Mouse (Mus musculus) G1E (cell line): ENCODE data around the gene Noxa1. TPM values are rescaled to one million over a fixed set of nuclear protein-coding genes. Genes with fewer than 3 reads are reported as not detected.

Source experiments
- ATAC-seq: 2 replicates; pipeline ENCODE4 v1.8.0; 2016; ENCODE audit warnings: mild to moderate bottlenecking; ENCODE audit not compliant: insufficient number of reproducible peaks, poor library complexity, low FRiP score, severe bottlenecking; ENCODE audit errors: extremely low read depth
- DNase-seq: peaks from one replicate; pipeline ENCODE4 v3.0.0; 2012; ENCODE audit warnings: low spot score
- H3K27me3 ChIP-seq: 2 replicates; pipeline ENCODE4 v1.6.1; 2012; ENCODE audit warnings: mild to moderate bottlenecking, low read length, inconsistent platforms; ENCODE audit not compliant: insufficient read depth
- H3K36me3 ChIP-seq: replicated peaks from 2 replicates; pipeline ENCODE3; 2012; ENCODE audit warnings: mild to moderate bottlenecking, inconsistent platforms
- H3K4me1 ChIP-seq: 2 replicates; pipeline ENCODE4 v1.6.1; 2012; ENCODE audit warnings: low read depth, low read length, inconsistent platforms, mixed read lengths; ENCODE audit not compliant: insufficient read depth
- H3K4me3 ChIP-seq: 2 replicates; pipeline ENCODE4 v1.5.1; 2012; ENCODE audit warnings: low read depth, mild to moderate bottlenecking, inconsistent platforms, low read length, moderate library complexity, mixed read lengths
- H3K9me3 ChIP-seq: replicated peaks from 2 replicates; pipeline ENCODE4 v1.6.1; 2012; ENCODE audit warnings: inconsistent platforms
- CTCF ChIP-seq: IDR thresholded peaks from 2 replicates; pipeline ENCODE4 v1.5.1; 2012; ENCODE audit warnings: low read depth, low read length, inconsistent platforms, mixed read lengths
- GATA1 ChIP-seq: IDR thresholded peaks from 2 replicates; pipeline ENCODE4 v1.6.1; 2012; ENCODE audit warnings: borderline replicate concordance, low read length, inconsistent platforms, mixed read lengths
- GATA2 ChIP-seq: IDR thresholded peaks from 2 replicates; pipeline ENCODE4 v1.6.1; 2012; ENCODE audit warnings: low read depth, low read length, inconsistent platforms, borderline replicate concordance
- POLR2AphosphoS5 ChIP-seq: IDR thresholded peaks from 2 replicates; pipeline ENCODE4 v1.6.1; 2012; ENCODE audit warnings: low read depth, low read length, inconsistent platforms; ENCODE audit not compliant: insufficient replicate concordance
- TAL1 ChIP-seq: conservative IDR thresholded peaks from 2 replicates; pipeline ENCODE4 v1.6.1; 2012; ENCODE audit warnings: low read depth, low read length, inconsistent platforms, mixed read lengths
- polyA plus RNA-seq: library from polyadenylated mRNA; stranded (reverse); fragments of >175 nt; gene quantifications from 2 replicates; pipeline ENCODE4 v1.2.3, GENCODE M21; 2012
- total RNA-seq, 2 experiments: library from RNA; stranded (forward) in 1 of 2; stranded (reverse) in 1 of 2; fragments of 200-1000 nt in 1 of 2; fragments of >200 nt in 1 of 2; fragmentation: Nextera tagmentation in 1 of 2; gene quantifications; 2 replicates each; pipeline ENCODE4 v1.2.3; 2014 to 2017

Gene Noxa1
- total and polyA plus RNA-seq, 3 experiments, result 0.12 to 0.27 TPM; not detected in 1

DNA sequence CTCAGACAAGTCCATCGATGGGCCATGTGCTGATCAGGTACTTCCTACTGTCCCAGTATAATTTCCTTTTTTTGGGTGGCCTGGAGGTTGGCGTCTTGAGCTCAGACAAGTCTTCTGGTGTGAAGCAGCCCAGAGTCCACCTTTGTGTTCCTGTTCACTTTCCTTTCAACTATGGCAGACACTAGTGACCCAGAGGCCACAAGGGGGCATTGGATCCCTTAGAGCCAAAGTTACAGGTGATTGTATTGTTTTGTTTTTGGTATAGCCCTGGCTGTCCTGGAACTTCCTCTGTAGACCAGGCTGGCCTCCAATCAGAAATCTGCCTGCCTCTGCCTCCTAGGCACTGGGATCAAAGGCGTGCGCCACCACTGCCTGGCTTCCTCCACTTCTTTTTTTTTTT lies 22.6 kb downstream of the Noxa1 start:
- 0 out of 2 replicates have a peak, but pooled peaks cover 3% of the 10 kb centered on the region for H3K4me1 ChIP-seq
- H3K4me3 ChIP-seq, result no peak overlapping the region
- H3K9me3 ChIP-seq, result no peaks in the 10 kb centered on the region
- peaks cover 19% of the 10 kb centered on the region for H3K27me3 ChIP-seq
- no peak for ATAC-seq
- DNase-seq, result no peak
- TF ChIP-seq CTCF (no peak), GATA2 (no peak), POLR2AphosphoS5 (no peak), GATA1 (no peak), TAL1 (no peak)
- H3K36me3 ChIP-seq, result no peaks in the 10 kb centered on the region

GRCm38 (mm10) chr2:25069537-25069936 lies 25.4 kb downstream of the Noxa1 start:
- Histone ChIP-seq H3K9me3 (no peaks in the 10 kb centered on the region), H3K4me1 (0 out of 2 replicates have a peak, but pooled peaks cover 3% of the 10 kb centered on the region), H3K4me3 (no peak overlapping the region), H3K36me3 (no peaks in the 10 kb centered on the region), H3K27me3 (peaks cover 7% of the 10 kb centered on the region)
- DNase-seq (no peak), ATAC-seq (no peak)
- TF ChIP-seq CTCF (no peak), POLR2AphosphoS5 (no peak), GATA2 (no peak), GATA1 (no peak), TAL1 (no peak)

GRCm38 (mm10) chr2:25066552-25066951 lies 28.4 kb downstream of the Noxa1 start:
- ATAC-seq (no peak), DNase-seq (no peak)
- Histone ChIP-seq H3K4me3 (no peak overlapping the region), H3K4me1 (no peaks in the 10 kb centered on the region), H3K27me3 (peaks cover 4% of the 10 kb centered on the region; the same call in 1 of the 2 replicates), H3K36me3 (peaks cover 17% of the 10 kb centered on the region), H3K9me3 (no peaks in the 10 kb centered on the region)
- TF ChIP-seq TAL1, result no peak

- peaks cover 8% of the 10 kb centered on the region for H3K4me1 ChIP-seq
- TF ChIP-seq POLR2AphosphoS5, result no peak
- no peak for TF ChIP-seq TAL1
- no peak for TF ChIP-seq CTCF
- TF ChIP-seq GATA1, result no peak
- no peak for TF ChIP-seq GATA2
- no peak for ATAC-seq
- H3K27me3 ChIP-seq, result peaks cover 4% of the 10 kb centered on the region; the same call in 1 of the 2 replicates
- no peak overlapping the region for H3K4me3 ChIP-seq
- peaks cover 27% of the 10 kb centered on the region for H3K36me3 ChIP-seq
- no peak for DNase-seq
- H3K9me3 ChIP-seq, result no peaks in the 10 kb centered on the region
Measured at GRCm38 (mm10) chr2:25065537-25065936, 29.4 kb downstream of the Noxa1 start.

DNA sequence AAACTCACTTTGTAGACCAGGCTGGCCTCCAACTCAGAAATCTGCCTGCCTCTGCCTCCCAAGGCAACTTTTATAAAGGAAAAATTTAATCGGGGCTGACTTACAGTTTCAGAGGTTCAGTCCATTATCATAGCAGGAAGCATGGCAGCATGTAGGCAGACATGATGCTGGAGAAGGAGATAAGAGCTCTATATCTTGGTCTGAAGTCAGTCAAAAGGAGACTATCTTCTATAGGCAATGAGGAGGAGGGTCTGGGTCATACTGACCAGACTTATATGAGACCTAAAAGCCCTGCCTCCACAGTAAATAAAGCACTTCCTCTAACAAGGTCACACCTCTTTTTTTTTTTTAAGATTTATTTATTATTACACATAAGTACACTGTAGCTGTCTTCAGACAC lies 30.7 kb downstream of the Noxa1 start:
- no peak for DNase-seq
- H3K36me3 ChIP-seq, result peaks cover 40% of the 10 kb centered on the region
- TF ChIP-seq TAL1, result no peak
- no peak for TF ChIP-seq GATA2
- TF ChIP-seq GATA1, result no peak
- no peak for TF ChIP-seq CTCF
- TF ChIP-seq POLR2AphosphoS5, result no peak
- H3K4me1 ChIP-seq, result peaks cover 8% of the 10 kb centered on the region
- H3K27me3 ChIP-seq, result peaks cover 4% of the 10 kb centered on the region; the same call in 1 of the 2 replicates
- ATAC-seq, result no peak; the same call in 1 of the 2 replicates
- H3K4me3 ChIP-seq, result no peak overlapping the region
- no peaks in the 10 kb centered on the region for H3K9me3 ChIP-seq

GRCm38 (mm10) chr2:25063523-25063922 lies 31.4 kb downstream of the Noxa1 start:
- Histone ChIP-seq H3K4me3 (no peak overlapping the region), H3K36me3 (peaks cover 48% of the 10 kb centered on the region), H3K27me3 (peaks cover 4% of the 10 kb centered on the region), H3K9me3 (no peaks in the 10 kb centered on the region), H3K4me1 (peaks cover 12% of the 10 kb centered on the region)
- TF ChIP-seq TAL1 (no peak), POLR2AphosphoS5 (no peak), GATA2 (no peak), GATA1 (no peak), CTCF (no peak)
- DNase-seq, result no peak
- ATAC-seq, result no peak

GRCm38 (mm10) chr2:25058926-25059325 lies 36.0 kb downstream of the Noxa1 start:
- Histone ChIP-seq H3K27me3 (no peaks in the 10 kb centered on the region; the same call in 1 of the 2 replicates), H3K4me3 (no peak overlapping the region), H3K4me1 (peaks cover 30% of the 10 kb centered on the region), H3K9me3 (no peaks in the 10 kb centered on the region), H3K36me3 (peaks cover 78% of the 10 kb centered on the region)
- TF ChIP-seq GATA1, result no peak
- no peak for TF ChIP-seq GATA2
- TF ChIP-seq TAL1, result no peak
- no peak for TF ChIP-seq POLR2AphosphoS5
- no peak for TF ChIP-seq CTCF
- no peak for ATAC-seq
- no peak for DNase-seq
